Mouse (Mus musculus): ENCODE results near the gene Ciita. TPM values are rescaled to one million over a fixed set of nuclear protein-coding genes. Genes with fewer than 3 reads are reported as not detected.

Gene Ciita
- total and polyA plus RNA-seq, 2 experiments from 2014 or later: 0.10 TPM; not detected in 1

- no peaks in the 10 kb centered on the region for H3K27me3 ChIP-seq (ENCODE audit: insufficient read depth, low read length)
- H3K4me3 ChIP-seq (ENCODE audit: low read depth, low read length): no peak overlapping the region
- no peak for TF ChIP-seq CTCF (IDR thresholded peaks at IDR 0.05; ENCODE audit: low read depth)
- DNase-seq (no peak), ATAC-seq (no peak)
- no peak overlapping the region for H3K9ac ChIP-seq
- WGBS: 76% methylated on average over 3 of the region's 3 CpGs
- no peak overlapping the region for H3K4me2 ChIP-seq (ENCODE audit: low read depth)
- no peaks in the 10 kb centered on the region for H3K36me3 ChIP-seq (ENCODE audit: insufficient read depth)
- H3K4me1 ChIP-seq (ENCODE audit: insufficient read depth): peaks cover 31% of the 10 kb centered on the region
- no peak overlapping the region for H3K27ac ChIP-seq (ENCODE audit: low read depth, low read length)
- no peaks in the 10 kb centered on the region for H3K9me3 ChIP-seq (ENCODE audit: low read length)
Measured at GRCm38 (mm10) chr16:10536961-10537360, 57.1 kb downstream of the Ciita start.

GRCm38 (mm10) chr16:10540763-10541597 is 61.1 kb downstream of the Ciita start:
- WGBS: 64% methylated on average over 16 of the region's 16 CpGs
- Histone ChIP-seq H3K9me3 (ENCODE audit: low read length) (no peaks in the 10 kb centered on the region), H3K36me3 (ENCODE audit: insufficient read depth) (no peaks in the 10 kb centered on the region), H3K27me3 (ENCODE audit: insufficient read depth, low read length) (no peaks in the 10 kb centered on the region), H3K4me1 (ENCODE audit: insufficient read depth) (peaks cover 35% of the 10 kb centered on the region), H3K4me2 (ENCODE audit: low read depth) (peak overlapping the region; percentile 93), H3K9ac (peak overlapping the region; percentile 82), H3K4me3 (ENCODE audit: low read depth, low read length) (peak overlapping the region; percentile 83), H3K27ac (ENCODE audit: low read depth, low read length) (no peak overlapping the region)
- peak; percentile 7; the same call in 1 of the 2 replicates for TF ChIP-seq CTCF (IDR thresholded peaks at IDR 0.05; ENCODE audit: low read depth)
- no peak for DNase-seq
- no peak for ATAC-seq

GRCm38 (mm10) chr16:10541598-10541930 is 61.7 kb downstream of the Ciita start:
- ATAC-seq (no peak), DNase-seq (no peak)
- no peak for TF ChIP-seq CTCF (IDR thresholded peaks at IDR 0.05; ENCODE audit: low read depth)
- H3K9me3 ChIP-seq (ENCODE audit: low read length): no peaks in the 10 kb centered on the region
- H3K27me3 ChIP-seq (ENCODE audit: insufficient read depth, low read length): no peaks in the 10 kb centered on the region
- H3K27ac ChIP-seq (ENCODE audit: low read depth, low read length): no peak overlapping the region
- peak overlapping the region; percentile 83 for H3K4me3 ChIP-seq (ENCODE audit: low read depth, low read length)
- H3K4me2 ChIP-seq (ENCODE audit: low read depth): peak overlapping the region; percentile 93
- no peaks in the 10 kb centered on the region for H3K36me3 ChIP-seq (ENCODE audit: insufficient read depth)
- WGBS: 17% methylated on average over 7 of the region's 7 CpGs
- H3K9ac ChIP-seq: peak overlapping the region; percentile 82
- peaks cover 41% of the 10 kb centered on the region for H3K4me1 ChIP-seq (ENCODE audit: insufficient read depth)

GRCm38 (mm10) chr16:10542266-10542665 is 62.4 kb downstream of the Ciita start:
- Histone ChIP-seq H3K9ac (peak overlapping the region; percentile 82), H3K4me1 (ENCODE audit: insufficient read depth) (peaks cover 44% of the 10 kb centered on the region), H3K27me3 (ENCODE audit: insufficient read depth, low read length) (no peaks in the 10 kb centered on the region), H3K4me3 (ENCODE audit: low read depth, low read length) (peak overlapping the region; percentile 83), H3K36me3 (ENCODE audit: insufficient read depth) (no peaks in the 10 kb centered on the region), H3K4me2 (ENCODE audit: low read depth) (peak overlapping the region; percentile 93), H3K9me3 (ENCODE audit: low read length) (no peaks in the 10 kb centered on the region), H3K27ac (ENCODE audit: low read depth, low read length) (peak overlapping the region; percentile 67; the same call in 1 of the 2 replicates)
- peak; percentile 4; the same call in 1 of the 2 replicates for ATAC-seq
- DNase-seq: no peak
- no peak for TF ChIP-seq CTCF (IDR thresholded peaks at IDR 0.05; ENCODE audit: low read depth)
- 2% methylated on average over 22 of the region's 22 CpGs for WGBS

- Histone ChIP-seq H3K4me3 (ENCODE audit: low read depth, low read length) (peak within 1 kb of the TSS; percentile 83), H3K9ac (peak within 1 kb of the TSS; percentile 82), H3K4me2 (ENCODE audit: low read depth) (peak within 1 kb of the TSS; percentile 93), H3K9me3 (ENCODE audit: low read length) (no peaks in the 10 kb centered on the region), H3K27me3 (ENCODE audit: insufficient read depth, low read length) (no peaks in the 10 kb centered on the region), H3K4me1 (ENCODE audit: insufficient read depth) (peaks cover 44% of the 10 kb centered on the region), H3K36me3 (ENCODE audit: insufficient read depth) (no peaks in the 10 kb centered on the region), H3K27ac (ENCODE audit: low read depth, low read length) (peak within 1 kb of the TSS; percentile 67)
- ATAC-seq (peak; percentile 94), DNase-seq (peak; percentile 97)
- TF ChIP-seq CTCF (IDR thresholded peaks at IDR 0.05; ENCODE audit: low read depth): peak; percentile 52
- WGBS: 2% methylated on average over 51 of the region's 61 CpGs
Measured at GRCm38 (mm10) chr16:10542698-10543365, 63.0 kb downstream of the Ciita start, which contains the start of gene Dexi. Gene Dexi, minus strand, starts transcription at chr16:10543054.

GRCm38 (mm10) chr16:10544995-10545622 is 65.2 kb downstream of the Ciita start, which contains the start of gene Clec16a:
Gene Clec16a, plus strand, starts transcription at chr16:10545339.
- H3K4me1 ChIP-seq (ENCODE audit: insufficient read depth): peaks cover 32% of the 10 kb centered on the region
- ATAC-seq: peak; percentile 93
- H3K4me2 ChIP-seq (ENCODE audit: low read depth): peak within 1 kb of the TSS; percentile 76
- peak; percentile 96 for DNase-seq
- 2% methylated on average over 58 of the region's 58 CpGs for WGBS
- no peak for TF ChIP-seq CTCF (IDR thresholded peaks at IDR 0.05; ENCODE audit: low read depth)
- peak within 1 kb of the TSS; percentile 88 for H3K4me3 ChIP-seq (ENCODE audit: low read depth, low read length)
- no peaks in the 10 kb centered on the region for H3K27me3 ChIP-seq (ENCODE audit: insufficient read depth, low read length)
- no peaks in the 10 kb centered on the region for H3K36me3 ChIP-seq (ENCODE audit: insufficient read depth)
- no peak within 1 kb of the TSS for H3K27ac ChIP-seq (ENCODE audit: low read depth, low read length)
- H3K9ac ChIP-seq: peak within 1 kb of the TSS; percentile 79
- H3K9me3 ChIP-seq (ENCODE audit: low read length): no peaks in the 10 kb centered on the region
